Mouse (Mus musculus) ovary, postnatal 36 days (tissue): ENCODE results near the gene Gm9999.

Experiments used
- DNase-seq: peaks from one replicate; pipeline ENCODE4 v3.0.0; 2022; ENCODE audit warnings: low spot score, mixed read lengths

Gene Gm9999

DNA sequence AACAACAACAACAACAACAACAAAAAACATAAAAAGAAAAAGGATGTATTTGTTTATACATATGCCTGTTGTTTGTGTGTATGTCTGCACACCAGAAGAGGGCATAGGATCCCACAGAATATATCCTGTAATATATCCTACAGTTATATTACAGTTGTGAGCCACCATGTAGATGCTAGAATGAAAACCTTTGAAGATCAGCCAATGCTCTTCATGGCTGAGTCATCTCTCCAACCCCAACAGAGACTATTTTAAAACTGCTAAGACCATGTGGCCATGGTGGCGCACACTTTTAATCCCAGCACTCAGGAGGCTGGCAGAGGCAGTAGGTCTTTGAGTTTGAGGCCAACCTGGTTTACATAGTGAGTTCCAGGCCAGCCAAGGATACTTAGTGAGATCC, 44.1 kb downstream of the Gm9999 start:
- DNase-seq, result no peak

DNA sequence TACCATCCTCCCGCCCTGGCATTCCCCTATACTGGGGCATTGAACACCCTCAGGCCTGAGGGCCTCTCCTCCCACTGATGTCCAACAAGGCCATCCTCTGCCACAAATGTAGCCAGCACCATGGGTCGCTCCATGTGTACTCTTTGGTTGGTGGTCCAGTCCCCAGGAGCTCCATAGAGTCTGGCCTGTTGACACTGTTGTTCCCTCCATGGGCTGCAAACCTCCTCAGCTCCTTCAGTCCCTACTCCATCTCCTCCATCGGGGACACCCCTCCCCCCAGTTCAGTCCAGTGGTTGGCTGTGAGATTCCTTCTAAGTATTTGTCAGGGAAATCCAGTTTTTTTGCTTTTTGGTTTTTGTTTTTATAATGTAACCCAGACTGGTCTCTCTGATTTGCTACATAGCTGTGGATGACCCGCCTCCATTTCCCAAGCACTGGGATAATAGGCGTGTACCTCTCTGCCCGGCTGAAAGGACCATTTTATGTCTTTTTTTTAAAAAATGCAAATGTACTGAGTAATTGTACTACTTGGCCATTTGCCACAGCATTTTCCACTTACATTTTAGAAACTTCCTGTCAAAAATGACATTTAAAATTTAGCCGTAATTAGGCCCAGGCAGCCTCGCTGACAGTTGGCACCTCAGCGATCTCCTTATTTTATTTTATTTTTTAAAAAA, 47.3 kb downstream of the Gm9999 start:
- no peak for DNase-seq

DNA sequence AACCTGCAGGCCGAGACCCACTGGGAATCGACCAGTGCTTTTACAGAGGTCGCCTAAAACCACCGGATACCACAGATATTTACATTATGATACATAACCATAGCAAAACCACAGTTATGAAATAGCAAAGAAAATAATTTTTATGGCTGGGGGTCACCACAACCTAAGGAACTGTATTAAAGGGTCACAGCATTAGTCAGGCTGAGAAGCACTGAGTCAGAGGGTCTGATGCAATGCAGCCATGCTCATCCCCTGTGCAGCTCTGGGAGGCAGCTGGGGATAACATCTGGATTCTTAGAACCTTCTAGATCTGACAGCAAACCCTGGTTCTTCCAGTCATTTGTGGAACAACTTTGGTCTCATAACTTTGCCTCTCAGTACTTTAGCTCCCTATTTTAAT, 48.0 kb downstream of the Gm9999 start:
- DNase-seq, result no peak

DNA sequence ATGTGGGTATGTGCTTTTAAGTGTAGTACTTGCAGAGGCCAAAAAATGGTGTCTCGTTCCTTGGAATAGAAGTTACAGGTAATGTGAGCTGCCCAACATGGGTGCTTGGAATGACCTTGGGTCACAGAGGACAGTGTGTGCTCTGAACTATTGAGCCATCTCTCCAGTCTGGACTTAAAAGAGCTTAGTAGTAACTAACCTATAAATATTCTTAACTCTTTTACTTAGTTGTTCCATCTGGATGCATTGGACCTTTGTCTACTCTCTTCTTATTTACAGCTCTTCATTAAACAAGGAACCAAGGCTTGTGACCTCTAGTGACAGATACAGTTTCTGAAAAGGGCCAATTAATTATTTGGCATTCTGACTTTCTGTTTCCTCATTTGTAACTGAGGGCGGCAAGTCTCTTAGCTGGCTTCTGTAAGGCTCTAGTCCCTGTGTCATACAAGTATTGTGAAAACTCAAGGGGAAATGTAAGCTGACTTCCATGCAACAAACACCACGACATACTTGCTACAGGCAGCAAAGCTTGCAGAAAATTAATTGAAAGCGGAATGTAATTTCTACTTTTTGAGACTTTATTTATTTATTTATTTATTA, 51.5 kb downstream of the Gm9999 start:
- DNase-seq, result no peak

DNA sequence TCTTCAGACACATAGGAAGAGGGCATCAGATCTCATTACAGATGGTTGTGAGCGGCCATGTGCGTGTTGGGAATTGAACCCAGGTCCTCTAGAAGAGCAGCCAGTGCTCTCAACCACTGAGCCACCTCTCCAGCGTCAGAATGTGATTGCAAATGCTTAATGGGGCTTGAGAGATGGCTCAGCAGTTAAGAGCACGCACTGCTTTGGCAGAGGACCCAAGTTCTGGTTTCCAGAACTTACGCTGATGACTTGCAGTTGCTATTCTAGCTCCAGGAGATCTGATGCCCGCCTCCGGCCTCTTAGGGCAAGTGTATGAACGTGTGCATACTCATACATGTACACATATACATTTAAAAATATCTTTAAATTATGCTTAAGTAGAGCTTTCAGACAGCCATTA, 52.0 kb downstream of the Gm9999 start:
- no peak for DNase-seq
